Mouse (Mus musculus): Measurements from ENCODE around the gene Dnajc11. TPM values are rescaled to one million over a fixed set of nuclear protein-coding genes. Genes with fewer than 3 reads are reported as not detected.

The Dnajc11 gene
- polyA plus RNA-seq, 2 experiments = 50.9 to 56.9 TPM

- H3K4me2 ChIP-seq (replicated peaks; ENCODE audit: low read depth, low read length, severe bottlenecking) = no peak overlapping the region
- no peak overlapping the region for H3K4me3 ChIP-seq (replicated peaks; ENCODE audit: low read length)
- DNase-seq (ENCODE audit: low spot score) = no peak
- 42% methylated on average over 13 of the region's 13 CpGs for WGBS
- no peak for ATAC-seq (ENCODE audit: low FRiP score, low read depth)
- no peak overlapping the region for H3K27ac ChIP-seq (replicated peaks; ENCODE audit: low read depth, low read length)
- no peak for TF ChIP-seq POLR2A (IDR thresholded peaks at IDR 0.05; ENCODE audit: borderline replicate concordance, extremely low read depth, insufficient read depth, insufficient read length)
- no peak overlapping the region for H3K9ac ChIP-seq (ENCODE audit: low read depth, low read length, severe bottlenecking)
- H3K27me3 ChIP-seq (ENCODE audit: control insufficient read depth, insufficient read depth, low read length) = no peaks in the 10 kb centered on the region; the same call in 1 of the 2 replicates
- no peaks in the 10 kb centered on the region for H3K36me3 ChIP-seq (ENCODE audit: control insufficient read depth, insufficient read depth, low read length)
- no peaks in the 10 kb centered on the region for H3K4me1 ChIP-seq (ENCODE audit: control insufficient read depth, insufficient read depth, low read length)
- H3K9me3 ChIP-seq (ENCODE audit: control insufficient read depth, low read length) = 0 out of 2 replicates have a peak, but pooled peaks cover 3% of the 10 kb centered on the region
Measured at GRCm38 (mm10) chr4:151898600-151899245, 34.8 kb upstream of the Dnajc11 start.

- TF ChIP-seq POLR2A (IDR thresholded peaks at IDR 0.05; ENCODE audit: borderline replicate concordance, extremely low read depth, insufficient read depth, insufficient read length) = no peak
- no peak overlapping the region for H3K4me3 ChIP-seq (replicated peaks; ENCODE audit: low read length)
- no peak overlapping the region for H3K4me2 ChIP-seq (replicated peaks; ENCODE audit: low read depth, low read length, severe bottlenecking)
- H3K27ac ChIP-seq (replicated peaks; ENCODE audit: low read depth, low read length) = no peak overlapping the region
- no peak overlapping the region for H3K9ac ChIP-seq (ENCODE audit: low read depth, low read length, severe bottlenecking)
- ATAC-seq (ENCODE audit: low FRiP score, low read depth) = no peak
- H3K4me1 ChIP-seq (ENCODE audit: control insufficient read depth, insufficient read depth, low read length) = 0 out of 2 replicates have a peak, but pooled peaks cover 2% of the 10 kb centered on the region
- 0 out of 2 replicates have a peak, but pooled peaks cover 3% of the 10 kb centered on the region for H3K9me3 ChIP-seq (ENCODE audit: control insufficient read depth, low read length)
- no peak for DNase-seq (ENCODE audit: low spot score)
- 69% methylated on average over 11 of the region's 11 CpGs for WGBS
- H3K27me3 ChIP-seq (ENCODE audit: control insufficient read depth, insufficient read depth, low read length) = no peaks in the 10 kb centered on the region; the same call in 1 of the 2 replicates
- no peaks in the 10 kb centered on the region for H3K36me3 ChIP-seq (ENCODE audit: control insufficient read depth, insufficient read depth, low read length)
Measured at GRCm38 (mm10) chr4:151899707-151900384, 33.6 kb upstream of the Dnajc11 start.

- WGBS = 82% methylated on average over 6 of the region's 6 CpGs
- Histone ChIP-seq H3K9me3 (ENCODE audit: control insufficient read depth, low read length) (0 out of 2 replicates have a peak, but pooled peaks cover under 1% of the 10 kb centered on the region), H3K4me3 (replicated peaks; ENCODE audit: low read length) (no peak overlapping the region), H3K4me2 (replicated peaks; ENCODE audit: low read depth, low read length, severe bottlenecking) (no peak overlapping the region), H3K36me3 (ENCODE audit: control insufficient read depth, insufficient read depth, low read length) (no peaks in the 10 kb centered on the region), H3K27me3 (ENCODE audit: control insufficient read depth, insufficient read depth, low read length) (no peaks in the 10 kb centered on the region; the same call in 1 of the 2 replicates), H3K9ac (ENCODE audit: low read depth, low read length, severe bottlenecking) (no peak overlapping the region), H3K4me1 (ENCODE audit: control insufficient read depth, insufficient read depth, low read length) (0 out of 2 replicates have a peak, but pooled peaks cover 2% of the 10 kb centered on the region), H3K27ac (replicated peaks; ENCODE audit: low read depth, low read length) (no peak overlapping the region)
- no peak for DNase-seq (ENCODE audit: low spot score)
- no peak for TF ChIP-seq POLR2A (IDR thresholded peaks at IDR 0.05; ENCODE audit: borderline replicate concordance, extremely low read depth, insufficient read depth, insufficient read length)
- no peak for ATAC-seq (ENCODE audit: low FRiP score, low read depth)
Measured at GRCm38 (mm10) chr4:151900735-151901134, 32.8 kb upstream of the Dnajc11 start.

GRCm38 (mm10) chr4:151901422-151901821 lies 32.1 kb upstream of the Dnajc11 start:
- no peak for DNase-seq (ENCODE audit: low spot score)
- Histone ChIP-seq H3K4me1 (ENCODE audit: control insufficient read depth, insufficient read depth, low read length) (0 out of 2 replicates have a peak, but pooled peaks cover 2% of the 10 kb centered on the region), H3K4me3 (replicated peaks; ENCODE audit: low read length) (no peak overlapping the region), H3K36me3 (ENCODE audit: control insufficient read depth, insufficient read depth, low read length) (no peaks in the 10 kb centered on the region), H3K9ac (ENCODE audit: low read depth, low read length, severe bottlenecking) (no peak overlapping the region), H3K4me2 (replicated peaks; ENCODE audit: low read depth, low read length, severe bottlenecking) (no peak overlapping the region), H3K9me3 (ENCODE audit: control insufficient read depth, low read length) (no peaks in the 10 kb centered on the region), H3K27ac (replicated peaks; ENCODE audit: low read depth, low read length) (no peak overlapping the region), H3K27me3 (ENCODE audit: control insufficient read depth, insufficient read depth, low read length) (no peaks in the 10 kb centered on the region; the same call in 1 of the 2 replicates)
- 63% methylated on average over 11 of the region's 11 CpGs for WGBS
- no peak for ATAC-seq (ENCODE audit: low FRiP score, low read depth)
- TF ChIP-seq POLR2A (IDR thresholded peaks at IDR 0.05; ENCODE audit: borderline replicate concordance, extremely low read depth, insufficient read depth, insufficient read length) = no peak

- H3K27me3 ChIP-seq (ENCODE audit: control insufficient read depth, insufficient read depth, low read length) = no peaks in the 10 kb centered on the region; the same call in 1 of the 2 replicates
- H3K4me3 ChIP-seq (replicated peaks; ENCODE audit: low read length) = no peak overlapping the region
- no peaks in the 10 kb centered on the region for H3K36me3 ChIP-seq (ENCODE audit: control insufficient read depth, insufficient read depth, low read length)
- no peak overlapping the region for H3K4me2 ChIP-seq (replicated peaks; ENCODE audit: low read depth, low read length, severe bottlenecking)
- DNase-seq (ENCODE audit: low spot score) (no peak), ATAC-seq (ENCODE audit: low FRiP score, low read depth) (no peak)
- TF ChIP-seq POLR2A (IDR thresholded peaks at IDR 0.05; ENCODE audit: borderline replicate concordance, extremely low read depth, insufficient read depth, insufficient read length) = no peak
- 0 out of 2 replicates have a peak, but pooled peaks cover 2% of the 10 kb centered on the region for H3K4me1 ChIP-seq (ENCODE audit: control insufficient read depth, insufficient read depth, low read length)
- no peaks in the 10 kb centered on the region for H3K9me3 ChIP-seq (ENCODE audit: control insufficient read depth, low read length)
- H3K27ac ChIP-seq (replicated peaks; ENCODE audit: low read depth, low read length) = no peak overlapping the region
- H3K9ac ChIP-seq (ENCODE audit: low read depth, low read length, severe bottlenecking) = no peak overlapping the region
- 82% methylated on average over 17 of the region's 17 CpGs for WGBS
Measured at GRCm38 (mm10) chr4:151902046-151902688, 31.3 kb upstream of the Dnajc11 start.
